Mouse (Mus musculus) brain, embryonic 14.5 days (tissue): Measurements from ENCODE around the gene Mcpt4.
"Not testable (repeated sequence)": the region's sequence is repeated elsewhere in the genome, so short reads cannot be mapped to it uniquely, and the experiment has no call there.

Source experiments
- CTCF ChIP-seq: fragments of 200-500 bp; IDR thresholded peaks from 2 replicates; pipeline ENCODE4 v1.5.1; 2012; ENCODE audit warnings: inconsistent platforms, mild to moderate bottlenecking, moderate library complexity, borderline replicate concordance; ENCODE audit not compliant: insufficient read depth, insufficient read length; ENCODE audit errors: extremely low read depth
- POLR2A ChIP-seq: fragments of 200-500 bp; IDR thresholded peaks from 2 replicates; pipeline ENCODE4 v1.6.1; 2012; ENCODE audit warnings: mild to moderate bottlenecking, inconsistent platforms, borderline replicate concordance; ENCODE audit not compliant: poor library complexity, insufficient read depth, insufficient read length, severe bottlenecking; ENCODE audit errors: extremely low read depth

DNA sequence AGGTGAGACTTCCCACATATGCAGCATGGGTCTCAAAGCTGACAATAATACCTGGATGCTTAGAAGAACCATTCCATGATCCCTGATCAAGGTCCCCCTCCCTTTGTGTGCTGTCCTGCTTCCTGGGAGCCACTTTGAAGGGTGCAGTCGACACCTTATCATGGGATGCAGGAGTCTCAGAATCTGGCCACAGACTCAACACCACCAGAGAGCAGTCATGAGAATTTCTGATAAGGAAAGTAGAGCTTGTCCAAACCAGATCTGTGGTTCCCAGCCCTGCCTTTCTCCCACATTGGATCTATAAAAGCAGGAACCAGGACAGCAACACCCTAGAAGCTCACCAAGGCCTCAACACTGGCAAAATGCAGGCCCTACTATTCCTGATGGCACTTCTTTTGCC is 20.3 kb downstream of the Mcpt4 start, which contains the start of gene Mcpt2:
- not testable (repeated sequence) for TF ChIP-seq CTCF, POLR2A
